Mouse (Mus musculus): Measurements from ENCODE around the gene Ubl7. TPM values are rescaled to one million over a fixed set of nuclear protein-coding genes. Genes with fewer than 3 reads are reported as not detected.

Ubl7 gene
- total and polyA plus RNA-seq, 3 experiments = 19.1 to 159 (median 72.5) TPM

GRCm38 (mm10) chr9:57972141-57972591, 61.4 kb downstream of the Ubl7 start:
- ATAC-seq (ENCODE audit: extremely low read depth, insufficient number of reproducible peaks, low FRiP score, poor library complexity, severe bottlenecking) (no peak), DNase-seq (ENCODE audit: low spot score) (no peak)
- Histone ChIP-seq H3K27me3 (ENCODE audit: insufficient read depth, low read length) (peaks cover 22% of the 10 kb centered on the region; the same call in 1 of the 2 replicates), H3K36me3 (replicated peaks) (no peaks in the 10 kb centered on the region), H3K9me3 (replicated peaks) (no peaks in the 10 kb centered on the region), H3K4me1 (ENCODE audit: insufficient read depth, low read depth, low read length) (no peaks in the 10 kb centered on the region), H3K4me3 (ENCODE audit: low read depth, low read length) (no peak overlapping the region)
- TF ChIP-seq POLR2AphosphoS5 (IDR thresholded peaks at IDR 0.05; ENCODE audit: insufficient replicate concordance, low read depth, low read length) = no peak
- no peak for TF ChIP-seq GATA1 (IDR thresholded peaks at IDR 0.05; ENCODE audit: borderline replicate concordance, low read length)
- TF ChIP-seq GATA2 (IDR thresholded peaks at IDR 0.05; ENCODE audit: borderline replicate concordance, low read depth, low read length) = no peak
- no peak for TF ChIP-seq TAL1 (conservative IDR thresholded peaks at IDR 0.05; ENCODE audit: low read depth, low read length)
- TF ChIP-seq CTCF (IDR thresholded peaks at IDR 0.05; ENCODE audit: low read depth, low read length) = no peak

GRCm38 (mm10) chr9:57972776-57973439, 62.1 kb downstream of the Ubl7 start:
- TF ChIP-seq GATA2 (IDR thresholded peaks at IDR 0.05; ENCODE audit: borderline replicate concordance, low read depth, low read length) = no peak
- no peak for TF ChIP-seq POLR2AphosphoS5 (IDR thresholded peaks at IDR 0.05; ENCODE audit: insufficient replicate concordance, low read depth, low read length)
- TF ChIP-seq GATA1 (IDR thresholded peaks at IDR 0.05; ENCODE audit: borderline replicate concordance, low read length) = no peak
- TF ChIP-seq CTCF (IDR thresholded peaks at IDR 0.05; ENCODE audit: low read depth, low read length) = no peak
- no peak for TF ChIP-seq TAL1 (conservative IDR thresholded peaks at IDR 0.05; ENCODE audit: low read depth, low read length)
- DNase-seq (ENCODE audit: low spot score) (no peak), ATAC-seq (ENCODE audit: extremely low read depth, insufficient number of reproducible peaks, low FRiP score, poor library complexity, severe bottlenecking) (no peak)
- Histone ChIP-seq H3K9me3 (replicated peaks) (no peaks in the 10 kb centered on the region), H3K4me3 (ENCODE audit: low read depth, low read length) (no peak overlapping the region), H3K36me3 (replicated peaks) (no peaks in the 10 kb centered on the region), H3K4me1 (ENCODE audit: insufficient read depth, low read depth, low read length) (no peaks in the 10 kb centered on the region), H3K27me3 (ENCODE audit: insufficient read depth, low read length) (peaks cover 14% of the 10 kb centered on the region; the same call in 1 of the 2 replicates)

DNA sequence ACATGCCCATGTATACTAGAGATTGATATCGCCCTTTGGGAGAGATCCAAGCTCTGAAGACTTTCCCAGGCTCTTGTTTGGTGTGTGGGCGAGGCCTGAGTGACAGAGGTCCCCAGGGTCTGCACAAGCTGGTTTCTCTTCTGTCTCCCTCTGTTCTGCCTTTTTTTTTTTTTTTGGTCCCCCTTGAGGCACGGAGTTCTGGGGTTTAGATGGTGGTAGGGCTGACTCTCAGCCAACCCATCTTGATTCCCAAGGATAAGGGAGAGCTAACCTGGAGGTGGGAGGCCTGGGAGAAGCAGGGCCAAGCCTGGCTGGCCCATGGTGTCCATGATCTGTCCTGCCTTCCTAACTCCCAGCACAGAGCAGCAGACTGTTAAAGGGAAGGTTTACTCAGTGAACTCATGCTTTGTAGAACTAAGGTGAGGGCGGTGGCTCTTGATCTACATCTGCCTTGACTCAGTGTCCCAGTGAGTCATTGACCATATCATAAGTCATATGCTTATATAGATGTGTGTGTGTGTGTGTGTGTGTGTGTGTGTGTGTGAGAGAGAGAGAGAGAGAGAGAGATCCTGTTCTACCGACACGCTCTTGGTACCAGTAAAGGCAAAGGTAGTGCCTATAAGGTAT, 62.8 kb downstream of the Ubl7 start:
- H3K4me1 ChIP-seq (ENCODE audit: insufficient read depth, low read depth, low read length) = no peaks in the 10 kb centered on the region
- no peak for DNase-seq (ENCODE audit: low spot score)
- TF ChIP-seq CTCF (IDR thresholded peaks at IDR 0.05; ENCODE audit: low read depth, low read length) (no peak), TAL1 (conservative IDR thresholded peaks at IDR 0.05; ENCODE audit: low read depth, low read length) (no peak), GATA1 (IDR thresholded peaks at IDR 0.05; ENCODE audit: borderline replicate concordance, low read length) (no peak), GATA2 (IDR thresholded peaks at IDR 0.05; ENCODE audit: borderline replicate concordance, low read depth, low read length) (no peak), POLR2AphosphoS5 (IDR thresholded peaks at IDR 0.05; ENCODE audit: insufficient replicate concordance, low read depth, low read length) (no peak)
- no peak overlapping the region for H3K4me3 ChIP-seq (ENCODE audit: low read depth, low read length)
- H3K9me3 ChIP-seq (replicated peaks) = no peaks in the 10 kb centered on the region
- 0 out of 2 replicates have a peak, but pooled peaks cover 9% of the 10 kb centered on the region for H3K27me3 ChIP-seq (ENCODE audit: insufficient read depth, low read length)
- H3K36me3 ChIP-seq (replicated peaks) = no peaks in the 10 kb centered on the region
- ATAC-seq (ENCODE audit: extremely low read depth, insufficient number of reproducible peaks, low FRiP score, poor library complexity, severe bottlenecking) = no peak

- Histone ChIP-seq H3K36me3 (replicated peaks) (no peaks in the 10 kb centered on the region), H3K27me3 (ENCODE audit: insufficient read depth, low read length) (0 out of 2 replicates have a peak, but pooled peaks cover 9% of the 10 kb centered on the region), H3K4me1 (ENCODE audit: insufficient read depth, low read depth, low read length) (no peaks in the 10 kb centered on the region), H3K4me3 (ENCODE audit: low read depth, low read length) (no peak overlapping the region), H3K9me3 (replicated peaks) (no peaks in the 10 kb centered on the region)
- TF ChIP-seq GATA2 (IDR thresholded peaks at IDR 0.05; ENCODE audit: borderline replicate concordance, low read depth, low read length) (no peak), POLR2AphosphoS5 (IDR thresholded peaks at IDR 0.05; ENCODE audit: insufficient replicate concordance, low read depth, low read length) (no peak), GATA1 (IDR thresholded peaks at IDR 0.05; ENCODE audit: borderline replicate concordance, low read length) (no peak), CTCF (IDR thresholded peaks at IDR 0.05; ENCODE audit: low read depth, low read length) (no peak), TAL1 (conservative IDR thresholded peaks at IDR 0.05; ENCODE audit: low read depth, low read length) (no peak)
- no peak for ATAC-seq (ENCODE audit: extremely low read depth, insufficient number of reproducible peaks, low FRiP score, poor library complexity, severe bottlenecking)
- no peak for DNase-seq (ENCODE audit: low spot score)
These were observed 63.4 kb downstream of the Ubl7 start for GRCm38 (mm10) chr9:57974221-57974620.

GRCm38 (mm10) chr9:57975200-57975821, 64.5 kb downstream of the Ubl7 start:
- H3K4me1 ChIP-seq (ENCODE audit: insufficient read depth, low read depth, low read length) = no peaks in the 10 kb centered on the region
- H3K9me3 ChIP-seq (replicated peaks) = no peaks in the 10 kb centered on the region
- H3K27me3 ChIP-seq (ENCODE audit: insufficient read depth, low read length) = 0 out of 2 replicates have a peak, but pooled peaks cover 2% of the 10 kb centered on the region
- TF ChIP-seq CTCF (IDR thresholded peaks at IDR 0.05; ENCODE audit: low read depth, low read length) (no peak), TAL1 (conservative IDR thresholded peaks at IDR 0.05; ENCODE audit: low read depth, low read length) (no peak), GATA1 (IDR thresholded peaks at IDR 0.05; ENCODE audit: borderline replicate concordance, low read length) (no peak), GATA2 (IDR thresholded peaks at IDR 0.05; ENCODE audit: borderline replicate concordance, low read depth, low read length) (no peak), POLR2AphosphoS5 (IDR thresholded peaks at IDR 0.05; ENCODE audit: insufficient replicate concordance, low read depth, low read length) (no peak)
- no peaks in the 10 kb centered on the region for H3K36me3 ChIP-seq (replicated peaks)
- H3K4me3 ChIP-seq (ENCODE audit: low read depth, low read length) = no peak overlapping the region
- ATAC-seq (ENCODE audit: extremely low read depth, insufficient number of reproducible peaks, low FRiP score, poor library complexity, severe bottlenecking) = no peak
- no peak for DNase-seq (ENCODE audit: low spot score)

DNA sequence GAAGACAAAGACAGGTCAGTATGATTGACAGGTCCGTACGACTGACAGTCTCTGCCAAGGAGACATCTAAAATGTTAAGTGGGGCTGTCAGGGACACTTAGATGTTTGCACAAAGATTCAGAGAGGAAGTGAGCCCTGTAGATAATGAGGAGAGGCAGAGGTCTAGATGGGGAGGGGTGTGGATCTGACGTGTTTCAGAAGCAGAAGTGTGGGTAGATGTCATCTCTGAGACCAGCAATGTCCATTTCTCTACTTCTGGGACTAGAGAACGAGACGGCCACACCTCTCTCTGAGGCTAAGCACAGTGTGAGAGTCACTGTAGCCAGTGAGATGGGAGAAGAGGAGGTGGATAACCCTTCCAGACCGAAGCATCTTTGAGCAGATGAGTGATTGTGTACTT, 67.2 kb downstream of the Ubl7 start:
- H3K27me3 ChIP-seq (ENCODE audit: insufficient read depth, low read length) = 0 out of 2 replicates have a peak, but pooled peaks cover 2% of the 10 kb centered on the region
- no peaks in the 10 kb centered on the region for H3K9me3 ChIP-seq (replicated peaks)
- ATAC-seq (ENCODE audit: extremely low read depth, insufficient number of reproducible peaks, low FRiP score, poor library complexity, severe bottlenecking) (no peak), DNase-seq (ENCODE audit: low spot score) (no peak)
- TF ChIP-seq CTCF (IDR thresholded peaks at IDR 0.05; ENCODE audit: low read depth, low read length) = no peak
- TF ChIP-seq POLR2AphosphoS5 (IDR thresholded peaks at IDR 0.05; ENCODE audit: insufficient replicate concordance, low read depth, low read length) = no peak
- no peak for TF ChIP-seq TAL1 (conservative IDR thresholded peaks at IDR 0.05; ENCODE audit: low read depth, low read length)
- TF ChIP-seq GATA2 (IDR thresholded peaks at IDR 0.05; ENCODE audit: borderline replicate concordance, low read depth, low read length) = no peak
- no peak for TF ChIP-seq GATA1 (IDR thresholded peaks at IDR 0.05; ENCODE audit: borderline replicate concordance, low read length)
- no peak overlapping the region for H3K4me3 ChIP-seq (ENCODE audit: low read depth, low read length)
- H3K4me1 ChIP-seq (ENCODE audit: insufficient read depth, low read depth, low read length) = no peaks in the 10 kb centered on the region
- H3K36me3 ChIP-seq (replicated peaks) = no peaks in the 10 kb centered on the region
